Mouse (Mus musculus) embryonic stem cell, embryonic (primary cell): ENCODE measurements around the gene Cyp2a22.
"Not testable (repeated sequence)": the region's sequence is repeated elsewhere in the genome, so short reads cannot be mapped to it uniquely, and the experiment has no call there.

Experiments
- CTCF ChIA-PET, 4 experiments: fragments of 300-600 bp in 2 of 4; fragments of 350-600 bp in 2 of 4; sonication (Branson Sonifier 250); formaldehyde crosslinking; loops; one replicate each; lab custom pipeline; 2022; ENCODE audit warnings: inconsistent platforms in 2 of 4; lab: Charles Lee
- POLR2A ChIA-PET, 4 experiments: fragments of 300-600 bp in 2 of 4; fragments of 350-600 bp in 2 of 4; sonication (Branson Sonifier 250); formaldehyde crosslinking; loops; one replicate each; lab custom pipeline; 2022; ENCODE audit warnings: antibody characterized with exemption in 4 of 4, inconsistent platforms in 1 of 4; lab: Charles Lee

Cyp2a22 gene

DNA sequence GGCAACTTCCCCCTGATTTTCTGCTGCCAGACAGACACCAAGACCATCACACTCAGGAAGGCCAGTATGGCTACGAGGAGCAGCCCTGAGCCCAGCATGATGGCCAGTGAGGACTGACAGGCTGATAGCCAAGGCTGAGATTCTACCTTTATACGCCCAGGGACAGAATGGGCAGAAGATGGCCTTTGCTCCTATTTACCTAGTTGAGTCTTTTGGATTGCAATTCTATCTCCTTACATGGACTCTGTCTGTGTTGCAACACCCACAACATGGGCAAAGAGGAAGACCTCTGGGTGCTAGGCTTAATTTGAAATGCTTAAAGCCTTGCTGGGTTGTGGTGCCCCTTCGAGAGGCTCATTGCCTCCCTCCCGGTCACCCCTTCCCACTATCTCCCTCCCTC is at the start of gene Cyp2a22:
Cyp2a22 (minus strand) TSS at position 123 of the 400 bp plus-strand sequence.
- POLR2A ChIA-PET: no interaction called here
- CTCF ChIA-PET: no interaction called here

DNA sequence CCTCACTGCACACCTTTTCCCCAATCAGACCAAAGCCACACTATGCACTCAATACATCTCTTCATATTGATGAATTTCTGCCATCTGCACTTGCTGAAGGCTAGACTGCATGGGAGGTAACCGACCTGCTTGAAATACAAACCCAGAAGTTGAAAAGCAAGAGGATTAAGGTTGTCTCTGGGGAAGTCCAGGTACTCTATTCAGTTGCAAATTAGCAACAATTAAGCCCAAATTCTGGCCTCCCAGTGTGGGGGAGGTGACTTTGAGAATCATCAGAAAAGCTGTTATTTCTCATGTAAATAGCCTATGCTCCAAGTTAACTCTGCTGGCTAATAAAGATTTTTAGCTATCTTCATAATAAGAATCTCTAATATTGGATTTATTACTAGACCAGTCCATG is 44.0 kb upstream of the Cyp2a22 start:
- POLR2A ChIA-PET: not testable (repeated sequence)
- CTCF ChIA-PET: interaction anchor here in 1 of 4 experiments (0.7 kb wide), 1 partner anchor 1710 kb away, joined by 3 read pairs; no protein-coding TSS in a partner anchor

DNA sequence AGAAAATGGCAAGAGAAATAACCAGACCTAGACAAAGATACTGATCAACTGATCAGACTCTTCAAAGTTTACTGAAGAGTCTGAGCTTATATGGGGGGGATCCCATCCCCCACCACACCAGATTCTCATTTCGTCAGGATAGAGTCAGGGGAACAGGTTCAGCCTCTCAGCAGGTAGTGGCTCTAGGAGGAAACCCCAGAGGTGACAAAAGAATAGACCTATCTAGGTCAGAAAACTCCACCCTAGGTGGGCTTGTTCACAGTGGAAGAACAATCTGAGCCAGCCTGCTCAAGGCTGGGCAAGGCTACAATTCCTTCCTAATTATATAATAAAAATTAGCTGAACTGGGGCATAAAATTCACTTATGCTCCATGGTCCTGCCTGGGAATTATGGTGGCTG is 43.4 kb upstream of the Cyp2a22 start:
- ChIA-PET CTCF (no interaction called here), POLR2A (no interaction called here)

DNA sequence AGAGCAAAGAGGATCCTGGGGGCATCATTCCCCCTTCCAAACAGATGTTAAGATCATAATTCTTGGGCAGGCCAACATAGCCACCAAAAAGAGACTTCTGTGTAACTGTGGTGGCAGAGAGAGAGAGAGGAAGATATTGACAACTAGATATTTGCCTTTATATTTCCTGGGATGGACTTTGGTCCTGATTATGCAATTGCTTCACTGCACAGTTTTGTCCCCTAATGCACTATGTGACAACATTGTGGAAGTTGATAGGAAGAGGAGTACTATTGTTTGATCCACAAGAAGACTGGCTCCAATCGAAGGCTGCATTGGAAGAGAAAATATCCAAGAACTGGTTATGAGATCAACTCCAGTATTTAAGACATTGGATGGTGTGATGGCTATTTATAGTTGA is 42.8 kb upstream of the Cyp2a22 start:
- POLR2A ChIA-PET, CTCF ChIA-PET: not testable (repeated sequence)

DNA sequence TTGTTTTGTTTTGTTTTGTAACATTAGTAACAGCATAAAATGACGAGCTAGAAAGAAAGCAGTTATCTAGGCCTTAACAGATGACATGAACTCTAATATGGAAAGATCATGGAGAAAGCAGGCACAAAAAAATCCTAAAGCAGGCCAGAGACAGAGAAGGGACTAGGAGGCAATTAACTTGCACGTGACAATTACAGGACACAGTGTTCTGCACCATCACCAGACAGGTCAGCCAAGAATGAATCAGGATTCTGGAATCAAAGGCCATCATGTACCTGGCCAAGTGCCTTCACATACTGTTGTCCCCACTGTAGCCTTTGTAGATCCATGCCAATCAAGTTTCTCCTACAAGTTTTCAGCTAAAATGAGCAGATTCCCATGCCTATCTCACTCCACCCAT is 42.3 kb upstream of the Cyp2a22 start:
- CTCF ChIA-PET, POLR2A ChIA-PET: not testable (repeated sequence)

DNA sequence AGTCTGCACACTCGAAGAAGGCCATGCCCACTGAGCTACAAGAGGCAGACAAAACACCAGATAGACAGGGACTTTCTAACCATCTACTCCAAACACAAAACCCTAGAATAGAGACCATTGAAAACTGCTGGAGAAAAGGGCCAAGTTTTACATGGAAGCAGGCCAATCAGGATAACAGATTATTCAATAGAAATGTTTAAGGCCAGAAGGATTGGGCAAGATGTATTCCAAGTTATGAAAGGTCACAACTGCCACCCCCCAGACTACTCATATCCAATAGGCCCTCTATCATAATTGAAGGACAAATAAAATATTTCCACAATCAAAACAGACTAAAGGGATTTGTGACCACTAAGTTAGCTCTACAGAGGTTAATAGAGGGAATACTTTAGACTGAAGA is 23.2 kb upstream of the Cyp2a22 start:
- POLR2A ChIA-PET, CTCF ChIA-PET: not testable (repeated sequence)

DNA sequence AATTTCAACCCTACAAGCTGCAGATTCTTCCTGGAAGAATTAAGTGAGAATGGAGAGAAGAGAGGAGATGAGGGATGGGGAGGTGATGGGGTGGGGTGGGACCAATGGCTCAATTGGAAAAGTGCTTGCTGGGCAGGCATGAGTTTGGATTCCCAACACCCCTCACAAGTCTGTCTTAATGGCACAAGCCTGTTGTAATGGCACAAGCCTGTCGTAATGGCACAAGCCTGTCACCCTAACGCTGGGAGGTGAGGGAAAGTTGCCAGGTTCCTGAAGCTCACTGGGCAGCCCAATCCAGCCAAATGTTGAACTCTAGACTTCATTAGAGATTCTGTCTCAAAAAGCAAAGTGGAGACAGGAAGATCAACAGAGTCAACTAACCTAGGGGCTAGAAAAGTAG is 14.1 kb upstream of the Cyp2a22 start:
- CTCF ChIA-PET, POLR2A ChIA-PET: not testable (repeated sequence)

DNA sequence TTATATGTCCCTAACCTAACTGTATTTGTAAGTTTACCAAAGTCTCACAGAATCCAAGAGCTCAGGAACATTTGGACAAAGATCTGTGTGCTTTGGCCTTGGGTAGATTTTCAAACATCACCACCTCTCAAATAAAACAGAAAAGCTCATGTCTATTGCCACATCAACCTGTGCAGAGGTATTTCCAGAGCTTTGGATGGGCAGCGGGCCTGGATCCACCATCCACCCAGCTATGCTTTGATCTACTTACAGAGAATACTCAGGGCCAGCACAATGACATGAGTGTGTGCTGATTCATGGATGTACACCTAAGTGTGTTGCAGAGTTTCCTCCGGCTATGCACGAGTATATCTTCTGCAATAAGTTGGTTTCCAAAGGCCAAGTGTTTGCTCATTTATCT is 13.5 kb upstream of the Cyp2a22 start:
- CTCF ChIA-PET, POLR2A ChIA-PET: not testable (repeated sequence)

DNA sequence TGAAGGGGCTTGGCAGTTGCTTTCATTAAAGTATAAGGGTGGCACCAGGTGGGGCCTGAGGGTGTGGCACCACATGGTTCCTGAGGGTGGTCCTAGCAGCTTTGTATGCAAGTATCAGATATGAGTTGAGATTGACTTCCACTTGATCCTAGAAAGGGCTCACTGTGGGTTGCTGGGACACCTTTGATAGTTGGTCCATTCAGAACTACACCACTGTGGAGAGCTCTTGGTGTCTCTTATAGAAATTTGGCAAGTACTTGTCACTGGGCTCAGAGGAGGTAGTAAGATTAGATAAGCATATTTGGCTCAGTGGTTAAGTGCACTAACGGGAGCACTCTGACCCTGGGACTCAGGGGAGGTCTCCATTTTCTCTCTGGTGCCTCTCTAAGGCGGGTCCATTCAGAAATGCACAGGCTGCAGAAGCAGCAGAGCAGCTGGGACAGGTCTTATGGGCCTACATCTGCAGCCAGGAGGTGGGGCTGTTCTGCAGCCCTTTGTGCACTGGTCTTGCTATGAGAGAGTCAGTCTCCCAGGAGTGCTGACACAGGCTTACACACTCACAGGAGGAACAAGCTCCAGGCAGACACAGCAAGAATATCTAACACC is 2.2 kb upstream of the Cyp2a22 start:
- CTCF ChIA-PET, POLR2A ChIA-PET: not testable (repeated sequence)

DNA sequence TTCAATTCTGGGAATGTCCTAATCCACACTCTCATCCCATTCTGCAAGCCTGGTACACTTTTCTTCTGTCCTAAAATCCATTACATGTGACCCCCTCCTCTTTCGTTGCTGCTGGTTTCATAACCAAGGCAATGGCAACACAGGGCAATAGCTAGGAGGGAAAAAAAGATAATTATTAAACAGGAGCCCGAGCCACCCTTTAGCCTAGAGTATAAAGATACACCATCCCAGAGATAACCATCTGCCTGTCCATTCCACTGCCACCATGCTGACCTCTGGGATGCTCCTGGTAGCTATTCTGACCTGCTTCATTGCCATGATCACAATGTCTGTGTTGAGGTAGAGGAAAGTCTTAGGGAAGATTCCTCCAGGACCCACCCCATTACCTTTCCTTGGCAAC is 22.1 kb downstream of the Cyp2a22 start:
- CTCF ChIA-PET, POLR2A ChIA-PET: not testable (repeated sequence)
